Mouse (Mus musculus) liver, embryonic 14.5 days (tissue): ENCODE measurements around the gene Pgd. TPM values are rescaled to one million over a fixed set of nuclear protein-coding genes. Genes with fewer than 3 reads are reported as not detected.

Experiments used
- ATAC-seq: fragments of 200-750 bp; cut with Nextera tagmentation; 2 replicates; pipeline ENCODE4 v1.8.0; 2017; ENCODE audit warnings: moderate number of reproducible peaks, mild to moderate bottlenecking, moderate library complexity; ENCODE audit not compliant: insufficient read depth
- DNase-seq, 3 experiments: peaks; one replicate each; pipeline ENCODE4 v3.0.0-alpha.2; 2012 to 2013; ENCODE audit warnings: low read depth in 3 of 3, low spot score in 3 of 3
- H3K27ac ChIP-seq: fragments of 300-500 bp; sonication (generic); 2 replicates; pipeline ENCODE4 v1.5.1; 2014; ENCODE audit warnings: moderate library complexity, mild to moderate bottlenecking, control low read depth, inconsistent platforms
- H3K27me3 ChIP-seq: fragments of 300-500 bp; sonication (generic); 2 replicates; pipeline ENCODE4 v1.6.1; 2014; ENCODE audit warnings: mild to moderate bottlenecking, low read length, moderate library complexity; ENCODE audit not compliant: control insufficient read depth, insufficient read depth
- H3K36me3 ChIP-seq: fragments of 300-500 bp; sonication (generic); replicated peaks from 2 replicates; pipeline ENCODE4 v1.6.1; 2014; ENCODE audit warnings: low read depth; ENCODE audit not compliant: control insufficient read depth, insufficient read depth
- H3K4me1 ChIP-seq, 2 experiments: fragments of 200-500 bp in 1 of 2; fragments of 300-500 bp in 1 of 2; sonication (generic) in 1 of 2; replicated peaks; 2 replicates each; pipeline ENCODE4 v1.6.1; 2012 to 2014; ENCODE audit warnings: antibody characterized with exemption in 1 of 2, inconsistent platforms in 1 of 2, low read length in 1 of 2; ENCODE audit not compliant: control insufficient read depth in 2 of 2, insufficient read depth in 2 of 2
- H3K4me2 ChIP-seq: fragments of 300-500 bp; sonication (generic); 2 replicates; pipeline ENCODE4 v1.6.1; 2014; ENCODE audit warnings: low read depth, mild to moderate bottlenecking, control low read depth, moderate library complexity
- H3K4me3 ChIP-seq, 2 experiments: fragments of 200-500 bp in 1 of 2; fragments of 300-500 bp in 1 of 2; sonication (generic) in 1 of 2; 2 replicates each; pipeline ENCODE4 v1.5.1; 2012 to 2014; ENCODE audit warnings: low read depth in 2 of 2, low read length in 2 of 2, mild to moderate bottlenecking in 2 of 2, control low read depth in 1 of 2, inconsistent platforms in 1 of 2, moderate library complexity in 1 of 2; ENCODE audit not compliant: insufficient read depth in 1 of 2
- H3K9ac ChIP-seq: fragments of 300-500 bp; sonication (generic); replicated peaks from 2 replicates; pipeline ENCODE4 v1.6.1; 2014; ENCODE audit warnings: mild to moderate bottlenecking, control low read depth, moderate library complexity
- H3K9me3 ChIP-seq: fragments of 300-500 bp; sonication (generic); 2 replicates; pipeline ENCODE4 v1.6.1; 2016; ENCODE audit warnings: low read length, mixed read lengths; ENCODE audit not compliant: control insufficient read depth
- CTCF ChIP-seq: IDR thresholded peaks from 2 replicates; pipeline ENCODE4 v1.5.1; 2016; ENCODE audit warnings: antibody characterized with exemption, low read depth, control low read depth
- EP300 ChIP-seq: IDR thresholded peaks from 2 replicates; pipeline ENCODE4 v1.6.1; 2016; ENCODE audit warnings: antibody characterized with exemption, low read depth
- WGBS: fragments of 180-500 bp; shearing (Covaris S2); extraction: QIAGEN DNeasy Blood & Tissue Kit; methylation state at CpG from one replicate; pipeline ENCODE4 v1.1.7; 2014; ENCODE audit not compliant: insufficient replicate concordance; 5-methylcytosine and 5-hydroxymethylcytosine counted together
- polyA plus RNA-seq, 2 experiments: library from polyadenylated mRNA; depleted of rRNA in 1 of 2; stranded (reverse) in 1 of 2; unstranded in 1 of 2; fragments of >200 nt; fragmentation: Nextera tagmentation in 1 of 2; extraction: Ambion mirVana in 1 of 2; gene quantifications; 2 replicates each; pipeline versions ENCODE4 v1.2.1 to v1.2.3; 2012 to 2014

The Pgd gene
- polyA plus RNA-seq, 2 experiments, result 25.5 to 44.6 TPM

DNA sequence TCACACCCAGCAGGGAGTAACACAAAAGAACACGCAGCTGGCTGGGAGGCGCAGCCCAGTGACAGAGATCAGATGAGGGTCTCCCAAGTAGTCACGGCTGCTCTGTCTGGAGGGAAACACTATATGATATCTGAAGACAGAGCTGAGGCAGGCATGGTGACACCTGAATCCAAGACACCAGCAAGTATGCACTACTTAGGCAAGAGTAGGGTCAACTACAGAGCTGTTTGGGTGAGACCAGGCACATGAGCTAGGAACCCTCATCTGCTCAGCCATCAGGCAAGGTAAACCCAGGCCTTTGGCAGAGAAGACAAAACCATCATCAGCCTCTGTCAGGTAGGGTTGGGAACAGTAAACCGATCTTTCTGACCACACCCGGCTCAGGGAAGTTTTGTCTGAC is 33.2 kb downstream of the Pgd start:
- Histone ChIP-seq H3K9me3 (no peaks in the 10 kb centered on the region), H3K9ac (no peak overlapping the region), H3K4me1 (peaks cover 3 to 4% of the 10 kb centered on the region in 2 experiments; a peak in 2 of 4 replicates), H3K27ac (no peak overlapping the region), H3K27me3 (no peaks in the 10 kb centered on the region), H3K4me3 (no peak overlapping the region), H3K36me3 (no peaks in the 10 kb centered on the region; the same call in 1 of the 2 replicates), H3K4me2 (no peak overlapping the region)
- 70% methylated on average over 5 of the region's 5 CpGs for WGBS
- TF ChIP-seq EP300 (no peak), CTCF (no peak)
- DNase-seq (no peak), ATAC-seq (no peak)

DNA sequence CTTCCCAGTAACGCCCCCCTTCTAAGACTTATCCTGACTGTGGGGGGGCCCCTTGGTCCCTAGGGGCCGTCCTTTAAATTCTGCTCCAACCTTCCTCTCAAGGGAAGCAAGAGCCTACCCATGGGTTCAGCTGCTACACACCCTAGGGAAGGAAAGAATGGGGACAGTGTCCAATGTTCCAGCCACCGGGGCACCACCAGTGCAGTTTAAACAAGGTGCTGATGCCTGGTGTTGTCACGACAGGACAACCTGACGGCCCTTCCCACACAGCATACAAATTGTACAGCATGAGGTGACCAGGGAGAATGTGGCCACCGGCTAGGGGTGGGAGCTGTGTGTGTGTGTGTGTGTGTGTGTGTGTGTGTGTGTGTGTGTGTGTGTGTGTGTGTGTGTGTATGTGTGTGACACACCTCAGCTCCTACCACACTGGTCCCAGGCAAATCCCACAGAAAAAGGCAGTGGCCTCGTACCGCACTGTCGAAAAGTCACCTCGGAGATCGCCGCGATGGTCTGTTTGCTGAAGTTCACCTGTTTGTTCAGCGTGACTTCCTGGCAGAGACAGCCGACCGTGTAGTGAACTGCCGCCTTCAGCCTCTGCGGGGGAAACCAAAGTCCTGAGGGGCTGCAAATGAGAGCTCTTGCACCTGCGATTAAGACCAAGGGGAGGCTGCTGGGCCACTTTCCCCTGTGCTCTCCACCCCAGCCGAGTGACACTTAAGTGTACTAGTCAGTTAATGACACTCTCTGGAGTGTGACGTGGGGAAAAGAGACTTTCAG is 34.6 kb downstream of the Pgd start:
- no peak overlapping the region for H3K9ac ChIP-seq
- no peak overlapping the region for H3K4me3 ChIP-seq
- no peak overlapping the region for H3K27ac ChIP-seq
- H3K4me1 ChIP-seq, result peaks cover 3 to 4% of the 10 kb centered on the region in 2 experiments; a peak in 2 of 4 replicates
- H3K4me2 ChIP-seq, result no peak overlapping the region
- DNase-seq, result no peak
- no peak for ATAC-seq
- no peaks in the 10 kb centered on the region for H3K9me3 ChIP-seq
- 81% methylated on average over 21 of the region's 21 CpGs for WGBS
- TF ChIP-seq CTCF (no peak), EP300 (no peak)
- no peaks in the 10 kb centered on the region for H3K27me3 ChIP-seq
- H3K36me3 ChIP-seq, result no peaks in the 10 kb centered on the region; the same call in 1 of the 2 replicates

DNA sequence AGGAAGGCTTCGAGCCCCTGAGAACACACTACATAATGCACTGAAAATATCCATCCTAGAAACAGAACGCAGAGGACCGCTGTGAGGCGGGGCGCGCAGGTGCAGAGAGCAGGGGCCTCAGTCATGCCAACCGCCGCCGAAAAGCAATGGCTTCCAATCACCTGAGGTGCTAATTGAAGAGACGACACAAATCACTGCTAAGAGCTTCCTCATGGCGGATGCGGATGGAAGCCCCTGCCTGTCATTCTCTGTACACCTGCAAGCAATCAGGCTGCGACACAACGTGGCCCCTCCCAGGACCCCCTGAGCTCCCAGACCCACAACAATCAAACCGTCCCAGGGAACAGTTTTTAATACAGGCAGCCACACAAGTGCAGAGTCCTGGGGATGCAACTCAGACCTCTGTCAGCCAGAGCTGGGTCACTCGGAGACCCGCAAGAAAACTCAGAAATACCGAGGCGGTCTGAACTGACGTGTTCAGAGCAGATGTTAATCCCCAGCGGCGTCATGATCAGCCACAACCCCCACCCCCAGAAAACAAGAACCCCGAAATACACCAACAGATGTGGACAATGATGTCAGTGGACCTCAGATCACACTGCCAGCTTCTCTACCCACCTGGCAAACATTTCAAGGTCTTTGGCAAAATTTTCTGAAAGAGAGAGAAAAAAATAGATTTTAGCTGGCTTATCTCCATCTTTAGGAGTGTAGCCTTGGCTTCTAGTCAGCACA is 35.4 kb downstream of the Pgd start:
- TF ChIP-seq EP300, result no peak
- Histone ChIP-seq H3K27me3 (no peaks in the 10 kb centered on the region), H3K4me3 (no peak overlapping the region), H3K4me1 (no peaks in the 10 kb centered on the region; a peak in 1 of 4 replicates), H3K9me3 (no peaks in the 10 kb centered on the region), H3K4me2 (no peak overlapping the region), H3K9ac (no peak overlapping the region), H3K27ac (no peak overlapping the region), H3K36me3 (no peaks in the 10 kb centered on the region; the same call in 1 of the 2 replicates)
- no peak for ATAC-seq
- 85% methylated on average over 23 of the region's 23 CpGs for WGBS
- DNase-seq, result no peak

DNA sequence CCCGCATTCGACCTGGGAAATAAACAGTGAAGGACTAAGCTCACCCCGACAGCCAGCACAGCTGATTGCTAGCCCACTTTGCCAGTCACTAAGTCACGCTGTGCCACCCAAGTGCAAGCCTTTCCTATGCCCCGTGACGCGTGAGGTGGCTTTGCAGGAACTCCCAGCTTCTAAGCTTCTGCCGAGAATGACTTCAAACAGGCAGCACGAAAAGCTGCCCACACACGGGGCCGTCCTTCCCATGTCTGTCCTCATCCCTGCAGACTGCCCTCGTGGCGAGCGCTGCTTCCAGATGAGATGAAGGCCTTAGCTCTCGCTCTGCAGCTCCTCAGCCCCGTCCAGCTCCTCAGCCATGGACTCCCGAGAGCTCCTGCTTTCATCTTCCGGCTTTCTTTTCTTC is 38.1 kb downstream of the Pgd start:
- no peak for ATAC-seq
- DNase-seq, result no peak
- no peak overlapping the region for H3K4me3 ChIP-seq
- no peak overlapping the region for H3K27ac ChIP-seq
- no peak for TF ChIP-seq CTCF
- no peak for TF ChIP-seq EP300
- 73% methylated on average over 18 of the region's 18 CpGs for WGBS
- H3K36me3 ChIP-seq, result no peaks in the 10 kb centered on the region; the same call in 1 of the 2 replicates
- no peaks in the 10 kb centered on the region; a peak in 1 of 4 replicates for H3K4me1 ChIP-seq
- no peak overlapping the region for H3K4me2 ChIP-seq
- no peaks in the 10 kb centered on the region for H3K27me3 ChIP-seq
- H3K9ac ChIP-seq, result no peak overlapping the region
- no peaks in the 10 kb centered on the region for H3K9me3 ChIP-seq

DNA sequence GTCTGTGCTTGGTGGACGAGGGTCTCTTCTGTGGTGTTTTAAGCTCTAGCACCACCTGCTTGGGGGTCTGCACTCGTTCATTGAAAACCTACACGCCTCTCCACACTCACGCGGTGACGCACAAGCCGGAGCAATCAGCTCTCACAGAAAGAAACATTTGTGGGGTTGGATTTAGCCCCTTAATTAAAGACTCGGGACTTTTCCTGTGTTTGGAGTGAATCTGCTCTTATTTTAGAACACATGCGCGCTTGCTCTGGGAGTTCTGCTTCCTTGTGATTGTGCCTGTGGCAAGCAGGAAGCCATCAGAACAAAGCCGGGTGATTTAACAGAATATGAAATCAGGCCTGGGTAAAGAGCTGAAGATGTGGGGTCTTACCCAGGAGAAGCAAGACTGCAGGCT is 39.9 kb downstream of the Pgd start, which contains the start of gene Cort:
Cort (minus strand) TSS at position 101 of the 400 bp plus-strand sequence.
- no peak for DNase-seq
- Histone ChIP-seq H3K36me3 (no peaks in the 10 kb centered on the region; the same call in 1 of the 2 replicates), H3K4me2 (no peak within 1 kb of the TSS), H3K27me3 (no peaks in the 10 kb centered on the region), H3K9me3 (no peaks in the 10 kb centered on the region), H3K4me1 (no peaks in the 10 kb centered on the region; a peak in 1 of 4 replicates), H3K27ac (no peak within 1 kb of the TSS), H3K4me3 (no peak within 1 kb of the TSS), H3K9ac (no peak within 1 kb of the TSS)
- ATAC-seq, result no peak
- TF ChIP-seq EP300, result no peak
- TF ChIP-seq CTCF, result no peak
- WGBS, result 76% methylated on average over 11 of the region's 11 CpGs
